Mouse (Mus musculus) frontal cortex, postnatal 14 days (tissue): ENCODE data around the gene Hcfc1.

Source experiments
- DNase-seq, 2 experiments: peaks; one replicate each; pipeline ENCODE4 v3.0.0; 2022; ENCODE audit warnings: low spot score in 2 of 2

The Hcfc1 gene

DNA sequence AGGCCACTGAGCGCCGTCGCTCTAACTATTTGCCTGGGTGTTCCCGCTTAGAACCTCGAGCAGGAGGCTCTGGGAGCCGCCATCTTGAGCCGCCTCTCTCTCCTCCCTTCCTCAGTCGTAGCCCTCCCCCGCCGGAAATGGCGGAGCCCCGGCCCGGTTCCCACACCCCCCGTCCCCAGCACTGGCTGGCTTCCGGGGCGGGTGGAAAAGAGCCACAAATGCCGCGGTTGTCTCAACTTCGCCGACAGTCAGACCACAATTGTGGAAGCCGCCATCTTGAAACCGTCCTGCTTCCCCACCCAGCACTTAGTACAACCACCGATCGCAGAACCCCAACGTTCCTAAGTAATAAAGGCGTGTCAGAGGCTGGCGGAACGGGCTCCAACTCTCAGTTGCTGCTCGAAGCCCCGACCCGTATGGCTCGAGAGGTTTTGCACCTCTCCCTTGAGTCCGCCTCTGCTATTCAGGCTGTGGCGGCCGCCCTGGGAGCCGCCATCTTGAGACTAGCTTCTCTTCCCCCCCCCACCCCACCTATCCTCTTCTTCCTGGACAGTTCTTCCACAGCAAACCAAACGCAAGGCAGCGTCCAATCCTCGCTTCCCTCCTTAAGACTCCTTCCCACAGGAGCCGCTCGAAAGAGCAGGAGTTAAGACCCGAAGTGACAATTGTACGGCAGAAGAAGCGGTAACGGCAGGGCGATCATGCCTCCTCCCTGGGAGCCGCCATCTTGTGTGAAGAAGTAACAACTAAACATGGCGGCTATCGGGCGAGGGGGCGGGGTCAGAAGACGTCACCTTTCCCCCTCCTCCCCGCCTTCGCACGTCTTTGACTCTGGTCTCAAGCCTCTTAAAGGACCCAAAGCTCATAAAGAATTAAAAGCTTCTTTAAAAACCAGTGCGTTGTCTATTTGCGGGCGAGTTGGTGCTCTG lies at the start of gene Hcfc1:
TSS of gene Hcfc1 (minus strand) at position 110 of the 929 bp plus-strand sequence.
- peak; percentile 81 to 84 for DNase-seq

DNA sequence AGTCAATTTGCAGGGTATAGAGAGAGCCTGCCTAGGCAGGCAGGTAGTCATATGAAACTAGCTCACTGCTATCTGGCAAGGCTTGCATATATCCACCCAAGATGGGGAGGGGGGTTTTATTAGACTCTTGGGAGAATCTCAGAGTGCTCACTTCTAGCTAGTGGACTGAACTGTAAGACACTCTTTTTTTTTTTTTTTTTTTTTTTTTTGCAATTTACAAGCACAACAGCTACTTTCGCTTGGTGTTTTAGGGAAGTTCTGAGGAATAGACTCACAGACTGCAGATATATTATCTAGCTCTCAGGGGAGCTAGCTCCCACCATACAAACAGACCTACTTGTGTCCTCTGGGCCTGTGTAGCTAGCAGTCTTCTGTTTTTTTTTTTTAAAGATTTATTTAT lies 48.4 kb upstream of the Hcfc1 start:
- no peak for DNase-seq

DNA sequence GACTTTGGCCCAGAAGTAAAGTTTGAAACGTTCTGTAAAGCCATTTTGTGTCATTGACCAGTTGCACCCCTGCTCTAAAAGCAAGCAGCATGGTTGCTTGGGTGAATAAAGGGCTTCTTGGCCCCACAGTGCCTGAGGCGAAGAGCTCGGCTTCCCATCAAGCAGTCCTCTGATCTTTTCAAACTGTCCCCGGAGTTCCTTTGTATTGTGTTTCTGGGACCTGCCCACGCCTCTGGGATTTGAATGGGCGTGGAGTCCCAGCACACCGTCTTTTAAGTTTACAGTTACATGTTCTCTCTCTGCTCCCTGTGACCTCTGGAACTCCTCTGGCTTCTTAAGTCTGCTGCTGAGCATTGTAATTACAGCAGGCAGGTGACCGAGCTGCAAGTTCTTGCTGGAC lies 41.9 kb upstream of the Hcfc1 start:
- no peak for DNase-seq

DNA sequence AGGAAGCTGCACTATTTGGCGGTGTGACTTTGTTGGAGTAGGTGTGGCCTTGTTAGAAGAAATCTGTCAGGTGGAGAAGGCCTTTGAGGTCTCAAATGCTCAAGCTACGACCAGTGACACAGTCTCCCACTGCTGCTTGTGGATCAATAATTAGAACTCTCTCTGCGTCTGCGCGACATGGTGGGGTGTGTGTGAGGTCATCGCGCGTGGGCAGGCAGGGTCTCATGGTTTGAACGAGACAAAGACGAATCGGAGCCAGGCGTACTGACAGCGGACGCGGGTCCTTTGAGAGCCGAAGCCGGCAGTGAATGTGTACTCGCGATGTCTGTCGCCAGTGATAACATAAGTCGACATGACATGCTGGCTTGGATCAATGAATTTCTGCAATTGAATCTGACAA lies 40.2 kb upstream of the Hcfc1 start:
- no peak for DNase-seq

DNA sequence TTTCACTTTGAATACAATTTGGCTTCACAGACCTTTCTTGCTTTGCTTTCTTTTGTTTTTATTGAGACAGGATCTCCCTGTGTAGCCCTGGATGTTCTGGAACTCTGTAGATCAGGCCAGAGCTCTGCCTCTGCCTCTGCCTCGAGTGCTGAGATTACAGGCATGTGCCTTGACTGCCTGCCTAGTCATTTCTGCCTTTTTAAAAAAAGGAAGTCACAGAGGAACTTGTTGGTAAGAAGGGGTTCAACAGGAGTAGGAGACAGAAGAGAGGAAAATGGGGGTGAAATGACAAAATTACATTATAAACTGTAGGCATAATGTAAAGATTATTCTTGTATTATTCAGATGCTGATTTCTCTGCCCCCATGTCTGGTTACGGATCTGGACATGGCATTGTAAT lies 37.5 kb upstream of the Hcfc1 start:
- no peak for DNase-seq

DNA sequence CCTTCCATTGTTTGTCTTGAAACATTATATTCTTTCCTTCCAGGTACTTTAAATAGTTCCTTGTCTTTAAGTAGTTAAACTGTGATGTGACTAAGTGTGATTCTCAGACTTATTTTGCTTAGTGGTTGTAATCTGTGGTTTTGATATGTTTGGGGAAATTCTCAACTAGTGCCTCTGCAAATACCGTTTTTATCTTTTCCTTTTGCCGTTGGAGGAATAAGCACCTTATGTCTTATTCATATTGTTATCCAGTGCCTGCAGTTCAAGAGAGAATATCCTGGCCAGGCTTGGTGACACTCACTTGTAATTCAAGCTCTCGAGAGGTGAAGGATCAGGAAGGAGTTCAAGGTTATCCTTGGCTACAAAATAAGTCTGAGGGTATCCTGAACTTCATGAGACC lies 34.9 kb upstream of the Hcfc1 start:
- no peak for DNase-seq

DNA sequence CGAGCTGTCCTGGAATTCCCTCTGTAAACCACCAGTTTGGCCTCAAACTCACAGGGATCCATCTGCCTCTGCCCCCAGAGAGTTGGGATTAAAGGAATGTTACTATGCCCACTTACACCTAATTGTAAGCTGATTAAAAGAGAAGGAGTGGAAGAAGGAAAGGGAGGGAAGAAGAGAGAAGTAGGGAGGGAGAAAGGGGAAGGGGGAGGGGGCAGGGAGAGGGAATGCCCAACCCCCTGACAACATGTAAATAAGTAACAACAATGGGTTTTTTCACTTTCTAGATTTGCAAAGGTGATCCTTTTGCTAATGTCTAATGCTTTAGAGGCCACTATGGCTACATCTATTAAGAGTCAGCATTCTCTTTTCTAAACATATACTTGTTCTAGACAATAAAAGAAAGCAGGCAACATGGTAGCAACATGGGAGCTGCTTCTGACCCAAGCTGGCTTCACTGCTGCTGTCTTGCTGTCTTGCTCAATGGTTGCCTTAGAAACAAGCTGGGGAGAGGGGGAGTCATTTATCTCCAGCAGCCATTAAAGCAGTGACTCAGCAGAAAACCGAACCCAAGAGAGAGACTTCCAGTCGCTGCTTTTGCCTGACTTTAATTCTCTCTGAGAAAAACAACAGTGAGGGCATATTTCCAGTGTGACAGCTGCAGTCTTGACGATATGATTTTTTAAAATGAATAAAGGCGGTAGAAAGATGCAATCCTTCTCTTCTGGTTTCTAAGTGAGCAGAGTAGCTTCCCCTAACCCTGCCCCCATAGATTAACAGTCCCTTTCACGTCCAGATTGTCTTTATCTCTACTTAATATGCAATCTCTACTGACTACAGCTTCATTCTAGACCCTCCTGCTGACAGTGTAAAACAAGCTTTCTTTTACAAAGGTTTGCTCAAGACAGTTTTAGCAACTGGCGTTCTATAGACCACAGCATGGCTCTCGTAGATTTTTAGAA lies 33.0 kb upstream of the Hcfc1 start:
- DNase-seq, result peak in 1 of 2 experiments; percentile 14

DNA sequence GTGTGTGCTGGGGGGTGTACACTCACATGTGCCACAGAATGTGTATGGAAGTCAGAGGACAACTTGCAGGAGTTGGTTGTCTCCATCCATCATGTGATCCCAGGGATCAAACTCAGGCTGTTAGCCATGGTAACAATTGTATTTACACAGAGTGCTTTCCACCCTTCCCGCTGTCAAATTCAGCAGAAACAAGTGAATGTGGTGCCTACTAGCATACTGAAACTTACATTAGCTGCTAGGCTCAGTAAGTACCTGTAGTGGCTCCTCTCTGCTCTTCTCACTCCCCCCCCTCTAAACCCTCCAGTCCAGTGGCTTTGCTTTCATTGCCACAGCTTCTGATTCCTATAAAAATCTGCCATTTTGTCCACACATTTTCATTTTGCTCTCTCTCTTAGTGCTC lies 11.6 kb upstream of the Hcfc1 start:
- DNase-seq, result no peak

DNA sequence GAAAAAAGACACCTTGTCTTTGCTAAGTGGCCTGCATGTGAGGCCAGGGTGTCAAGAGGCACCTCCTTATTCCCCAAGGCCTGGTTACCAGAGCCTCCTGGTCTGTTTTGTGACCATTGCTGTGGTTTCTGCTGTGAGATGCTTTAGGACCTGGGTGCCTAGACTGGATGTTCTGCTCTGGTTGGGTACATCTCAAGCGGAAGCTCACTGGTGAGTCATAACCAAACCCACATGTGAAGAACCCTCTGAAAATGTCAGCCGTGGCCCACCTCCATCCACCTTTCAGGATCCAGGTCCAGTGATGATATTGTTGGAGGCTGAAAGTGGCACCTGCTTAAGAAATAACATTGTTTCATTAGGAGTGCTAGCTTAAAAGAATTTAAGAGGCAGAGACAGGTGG lies 10.1 kb upstream of the Hcfc1 start:
- no peak for DNase-seq

DNA sequence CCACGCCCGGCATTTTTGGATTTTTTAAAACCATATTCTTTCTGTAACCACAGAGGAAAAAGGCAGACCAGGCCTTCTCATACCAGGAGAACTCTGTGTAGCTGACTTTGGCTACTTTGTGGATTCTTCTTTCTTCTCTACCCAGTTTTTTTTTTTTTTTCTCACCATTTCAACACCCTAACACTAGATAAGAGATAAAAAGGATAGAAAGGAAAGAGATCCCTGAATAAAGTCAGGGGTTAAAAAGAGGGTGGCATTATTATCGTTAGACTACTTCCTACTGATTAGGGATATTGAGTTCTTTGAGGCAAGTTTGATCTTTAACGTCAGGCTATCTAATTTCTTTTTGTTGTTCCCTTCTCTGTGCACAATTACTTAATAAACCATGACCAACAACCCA lies 6.6 kb upstream of the Hcfc1 start:
- no peak for DNase-seq

DNA sequence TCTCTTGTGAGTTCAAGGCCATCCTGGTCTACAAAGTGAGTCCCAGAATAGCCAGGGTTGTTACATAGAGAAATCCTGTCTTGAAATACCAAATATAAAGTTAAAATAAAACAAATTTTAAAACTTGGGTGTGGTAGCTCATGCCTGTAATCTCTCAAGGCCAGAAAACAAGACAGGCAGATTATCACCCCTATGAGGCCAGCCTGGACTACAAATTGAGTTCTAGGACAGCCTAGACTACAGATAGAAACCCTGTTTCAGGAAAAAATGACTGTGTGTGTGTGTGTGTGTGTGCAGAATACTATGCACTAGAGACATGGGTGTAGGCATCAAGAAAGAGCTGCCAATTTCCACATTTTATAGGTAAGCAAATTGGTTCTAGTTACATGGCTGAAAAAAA lies 4.6 kb upstream of the Hcfc1 start:
- no peak for DNase-seq

DNA sequence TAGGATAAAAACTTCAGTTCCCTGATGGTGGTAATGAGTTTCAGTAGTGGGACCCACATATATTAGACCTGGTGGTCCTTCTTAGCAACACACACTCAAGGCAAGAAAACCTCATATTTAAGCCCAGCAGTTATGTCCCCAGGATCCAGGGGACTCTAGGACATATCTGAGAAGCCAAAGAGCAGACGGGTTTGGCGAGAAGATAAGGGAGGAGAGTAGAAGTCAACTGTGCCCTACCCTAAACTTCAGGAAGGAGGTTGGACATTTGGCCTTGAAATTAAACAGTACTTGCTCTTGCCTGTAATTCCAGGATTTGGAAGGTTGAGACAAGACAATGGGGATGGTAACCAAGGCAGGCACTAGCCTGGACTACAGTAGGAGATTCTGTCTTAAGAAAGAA lies 3.6 kb upstream of the Hcfc1 start:
- DNase-seq, result no peak

DNA sequence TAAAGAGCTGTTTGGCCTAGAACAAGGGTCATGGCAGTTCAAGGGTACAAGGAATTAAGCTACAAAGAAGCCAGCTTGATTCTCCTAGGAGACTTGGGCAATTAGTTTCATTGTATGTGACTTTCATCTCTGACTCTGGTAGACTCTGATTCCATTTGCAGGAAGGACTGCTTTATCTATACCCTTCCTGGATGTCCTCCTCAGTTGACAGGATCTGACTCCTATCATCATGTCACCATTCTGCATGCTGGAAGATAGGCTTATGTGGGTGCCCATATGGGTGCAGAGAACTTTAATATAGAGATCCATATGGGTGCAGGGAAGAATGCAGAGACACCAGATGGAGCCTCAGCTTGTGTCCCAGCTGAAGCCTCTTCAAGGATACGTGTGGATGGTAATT lies 3.0 kb upstream of the Hcfc1 start:
- DNase-seq, result no peak

DNA sequence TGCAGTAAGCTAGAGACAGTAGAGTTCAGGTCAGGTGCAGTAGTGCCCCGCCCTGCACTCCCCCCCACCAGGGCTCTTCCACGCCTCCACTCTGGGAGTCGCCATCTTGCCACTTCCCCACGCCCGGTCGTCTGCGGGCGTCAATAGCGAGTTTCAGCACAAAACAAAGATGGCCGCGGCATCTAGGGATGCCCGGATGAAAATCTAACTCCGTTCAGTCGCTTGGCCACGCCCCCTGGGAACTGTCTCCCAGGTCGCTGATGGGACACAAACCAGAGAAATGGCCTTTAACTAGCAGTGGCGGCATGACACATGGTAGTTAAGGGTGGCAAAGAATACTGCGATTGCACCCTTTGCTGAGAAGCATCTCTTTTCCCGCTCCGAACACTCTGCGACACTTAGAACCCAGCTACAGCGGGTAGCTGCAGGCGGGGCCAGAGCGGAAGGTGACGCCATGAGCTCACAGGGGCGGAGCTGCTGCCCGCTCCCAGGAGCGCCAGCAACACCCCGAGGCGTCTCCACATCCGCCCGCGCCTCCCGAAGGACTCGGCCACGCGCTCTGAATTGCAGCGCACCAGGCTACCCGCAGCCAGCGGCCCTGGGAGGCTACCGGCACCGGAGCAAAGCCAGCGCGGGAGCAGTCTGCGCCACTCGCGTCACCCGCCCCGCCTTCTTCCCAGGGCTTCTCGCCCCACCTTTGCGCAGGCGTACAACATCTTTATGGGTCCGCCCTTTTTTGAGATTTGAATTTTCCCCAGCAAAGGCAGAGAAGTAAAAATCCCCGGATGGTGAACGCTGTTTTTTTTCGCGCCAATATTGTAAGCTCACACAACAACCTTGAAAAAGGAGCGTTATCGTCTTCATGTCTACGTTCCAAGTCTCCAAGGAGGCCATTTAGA lies 1.3 kb upstream of the Hcfc1 start:
- DNase-seq, result peak; percentile 81 to 85

DNA sequence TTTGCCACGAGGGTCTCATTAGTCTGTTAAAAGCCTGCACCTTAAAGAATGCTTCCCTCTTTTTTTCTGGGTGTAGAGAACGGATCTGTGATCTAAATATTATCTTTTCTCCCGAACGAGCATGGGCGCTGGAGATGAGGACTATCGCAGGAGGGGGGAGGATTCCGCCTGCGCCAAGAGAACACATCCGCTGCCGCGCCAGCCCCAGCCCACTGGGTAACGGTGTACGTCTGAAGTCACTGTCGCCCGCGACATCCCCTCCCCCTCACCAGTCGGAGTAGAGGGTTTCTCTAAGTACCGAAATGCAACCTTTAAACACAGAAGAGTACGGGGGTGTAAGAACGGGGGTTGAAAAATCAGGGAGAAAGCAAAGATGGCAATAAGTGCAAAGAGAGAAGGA lies 850 bp downstream of the Hcfc1 start:
- DNase-seq, result peak; percentile 54 to 66

DNA sequence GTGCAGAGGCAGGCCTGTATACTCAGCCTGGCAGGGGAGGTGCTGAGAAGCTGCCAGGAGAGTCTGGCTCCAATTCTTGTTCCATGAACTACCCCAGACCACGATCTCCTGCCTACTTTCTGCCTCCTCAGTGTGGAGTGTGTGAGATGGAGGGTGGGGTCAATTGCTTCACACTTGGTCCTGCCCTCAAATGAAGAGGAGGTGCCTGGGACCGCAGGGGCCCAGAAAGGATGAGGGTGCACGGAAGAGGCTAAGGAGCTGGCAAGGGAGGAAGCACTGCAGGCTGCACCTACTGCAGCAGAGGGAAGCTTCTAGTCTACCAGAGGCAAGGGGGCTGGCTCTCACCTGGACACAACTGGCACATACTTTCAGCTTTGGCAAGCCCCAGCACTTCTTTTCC lies 1.8 kb downstream of the Hcfc1 start:
- no peak for DNase-seq

DNA sequence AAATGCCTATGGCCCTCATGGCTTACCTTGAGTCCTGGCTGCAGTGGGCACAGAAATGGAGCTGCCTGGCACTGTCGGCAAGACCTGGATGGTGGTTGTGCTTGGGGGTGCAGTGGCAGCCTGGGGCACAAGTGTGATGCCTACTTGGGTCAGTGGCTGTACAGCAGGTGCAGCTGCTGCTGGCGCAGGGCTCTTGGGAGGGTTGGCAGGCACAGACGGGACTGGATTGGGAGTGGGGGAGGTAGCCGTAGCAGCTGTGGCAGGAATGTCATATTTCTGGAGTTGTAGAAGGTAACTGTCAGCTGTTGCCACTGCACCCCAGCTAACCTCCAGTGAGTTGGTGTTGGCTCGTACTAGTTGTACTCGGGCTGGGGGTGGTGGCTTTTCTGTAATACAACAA lies 11.2 kb downstream of the Hcfc1 start:
- no peak for DNase-seq

DNA sequence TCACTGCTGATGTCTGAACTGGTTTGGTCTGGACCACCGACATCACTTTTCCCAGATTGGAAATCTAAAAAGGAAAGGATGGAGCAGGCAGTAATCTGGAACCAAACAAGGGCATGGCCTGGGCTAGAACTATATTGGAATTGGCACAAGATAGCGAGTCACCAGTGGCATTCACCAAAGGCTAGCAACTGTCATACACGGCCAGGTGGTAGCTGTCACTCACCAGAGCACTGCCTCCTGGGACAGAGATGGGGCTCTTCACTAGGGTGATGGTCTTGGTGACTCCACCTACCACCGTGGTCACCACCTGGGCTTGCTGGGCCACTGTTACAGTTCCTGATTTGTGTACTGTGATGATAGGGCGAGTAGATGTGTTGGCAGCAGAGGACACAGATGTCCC lies 13.6 kb downstream of the Hcfc1 start:
- DNase-seq, result no peak

DNA sequence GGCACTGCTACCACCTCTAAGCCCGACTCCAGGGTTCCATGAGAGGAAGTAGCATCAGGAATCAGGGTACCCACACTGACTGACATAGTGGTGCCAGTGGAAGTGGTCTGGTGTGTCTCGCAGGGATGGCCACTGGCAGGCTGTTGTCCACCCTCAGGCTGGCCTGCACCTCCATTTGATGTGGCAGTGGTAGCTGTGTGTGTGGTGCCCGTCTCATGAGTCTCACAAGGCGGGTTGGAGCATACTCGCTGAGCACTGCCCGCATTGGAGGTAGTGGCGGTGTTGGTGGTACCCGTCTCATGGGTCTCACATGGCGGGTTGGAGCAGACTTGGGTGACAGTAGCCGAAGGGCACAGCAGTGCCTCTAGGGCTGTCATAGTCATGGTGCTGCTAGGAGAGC lies 16.8 kb downstream of the Hcfc1 start:
- no peak for DNase-seq

DNA sequence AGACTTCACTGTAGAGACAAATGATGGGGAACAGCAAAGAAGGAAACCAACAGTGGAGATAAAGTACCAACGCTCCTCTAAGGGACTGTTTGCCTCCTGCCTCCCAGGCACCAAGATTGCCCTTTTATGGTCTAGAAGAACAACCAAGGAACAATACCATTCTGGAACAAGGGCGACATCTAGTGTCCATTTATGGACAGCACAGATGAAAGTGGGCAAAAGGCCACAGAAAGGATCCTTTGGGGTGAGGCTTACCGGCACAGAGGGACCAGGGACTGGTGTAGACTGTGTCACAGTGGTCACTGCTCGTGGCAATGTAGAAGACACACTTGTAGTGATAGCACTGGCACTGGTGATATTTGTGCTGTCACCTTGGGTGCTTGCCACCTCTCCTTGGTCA lies 17.5 kb downstream of the Hcfc1 start:
- peak in 1 of 2 experiments; percentile 31 for DNase-seq

DNA sequence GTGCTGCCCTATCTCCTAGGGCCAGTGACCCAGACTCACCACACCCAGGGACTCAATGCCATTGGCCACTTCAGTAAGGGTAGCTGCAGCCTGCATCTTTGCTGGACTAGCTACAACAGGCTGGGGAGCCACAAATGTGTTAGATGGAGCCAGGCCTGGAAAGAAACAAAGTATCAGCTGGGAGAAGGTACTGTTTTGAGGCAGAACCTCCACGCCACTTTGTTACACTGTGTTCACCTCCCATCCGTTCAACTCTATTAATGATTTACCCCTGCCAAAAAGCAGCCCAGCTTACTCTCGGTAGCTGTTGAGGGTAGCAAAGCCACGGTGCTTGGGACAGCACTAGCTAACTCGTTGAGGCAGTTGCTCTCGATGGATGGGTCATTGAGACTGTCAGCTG lies 19.3 kb downstream of the Hcfc1 start:
- no peak for DNase-seq

DNA sequence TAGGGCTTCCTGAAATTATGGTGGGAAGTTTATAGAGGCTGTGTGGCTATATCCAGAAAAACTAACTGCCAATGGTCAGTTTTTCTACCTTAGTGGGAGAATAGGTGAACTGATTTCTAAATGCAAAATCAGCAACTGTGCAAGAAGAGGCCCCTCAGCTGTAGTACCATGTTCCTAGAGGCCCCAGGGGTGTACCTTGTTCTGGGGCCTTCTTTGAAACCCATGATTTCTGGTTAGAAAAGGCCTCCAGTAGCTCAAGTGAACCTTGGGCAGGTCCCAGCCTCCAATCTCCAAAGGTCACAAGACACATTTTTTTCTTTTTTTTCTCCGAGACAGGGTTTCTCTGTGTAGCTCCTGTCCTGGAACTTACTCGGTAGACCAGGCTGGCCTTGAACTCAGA lies 23.9 kb downstream of the Hcfc1 start:
- no peak for DNase-seq
